Comparison of ENCODE assay signal across 24 mouse cellular contexts in genomic region chr14:35120905-35121304, GRCm38 (mm10).
DNase-seq lines count a peak whose midpoint lies in the region; ATAC-seq lines count a peak whose summit lies in the region.
"Had no signal": no experiment of that assay in that cellular context is flagged by ENCODE, and none has a peak within 500 bp of the region (broad histone marks: within the 10 kb centered on the region; RNA-seq: fewer than 3 reads in every experiment).

No protein-coding gene starts in this region.

- H3K4me1 ChIP-seq in heart, embryonic 12.5 days (replicated peaks) = no peaks in the 10 kb centered on the region
- no peaks in the 10 kb centered on the region for H3K4me1 ChIP-seq in kidney, embryonic 14.5 days (ENCODE audit: control insufficient read depth, insufficient read depth, low read length)
- H3K4me1 ChIP-seq: embryonic facial prominence, embryonic 10.5 days; forebrain, embryonic 12.5 days; forebrain, embryonic 15.5 days; heart, embryonic 10.5 days; hindbrain, embryonic 12.5 days had no signal

- H3K27ac ChIP-seq in heart, embryonic 12.5 days (ENCODE audit: poor library complexity, severe bottlenecking) = no peak overlapping the region
- H3K27ac ChIP-seq in kidney, embryonic 14.5 days (ENCODE audit: low read depth, low read length) = no peak overlapping the region
- H3K27ac ChIP-seq: embryonic facial prominence, embryonic 10.5 days; embryonic facial prominence, embryonic 13.5 days; forebrain, embryonic 12.5 days; forebrain, embryonic 15.5 days; heart, adult 2 months; heart, embryonic 10.5 days; hindbrain, embryonic 12.5 days; hindbrain, embryonic 15.5 days had no signal

- no peak overlapping the region for H3K4me2 ChIP-seq in heart, embryonic 12.5 days
- no peak overlapping the region for H3K4me2 ChIP-seq in kidney, embryonic 14.5 days (replicated peaks; ENCODE audit: low read depth, low read length)
- H3K4me2 ChIP-seq: embryonic facial prominence, embryonic 13.5 days; forebrain, embryonic 12.5 days; forebrain, embryonic 15.5 days; hindbrain, embryonic 12.5 days; hindbrain, embryonic 15.5 days had no signal

- H3K36me3 ChIP-seq in heart, embryonic 12.5 days = no peaks in the 10 kb centered on the region
- H3K36me3 ChIP-seq in kidney, embryonic 14.5 days (ENCODE audit: control insufficient read depth, insufficient read depth, low read length) = no peaks in the 10 kb centered on the region
- H3K36me3 ChIP-seq: embryonic facial prominence, embryonic 10.5 days; embryonic facial prominence, embryonic 13.5 days; forebrain, embryonic 12.5 days; forebrain, embryonic 15.5 days; heart, embryonic 10.5 days; hindbrain, embryonic 12.5 days; hindbrain, embryonic 15.5 days had no signal

- no peaks in the 10 kb centered on the region for H3K9me3 ChIP-seq in heart, embryonic 12.5 days (replicated peaks)
- no peaks in the 10 kb centered on the region for H3K9me3 ChIP-seq in kidney, embryonic 14.5 days (ENCODE audit: control insufficient read depth, low read length)
- H3K9me3 ChIP-seq: embryonic facial prominence, embryonic 10.5 days; embryonic facial prominence, embryonic 13.5 days; forebrain, embryonic 12.5 days; forebrain, embryonic 15.5 days; heart, embryonic 10.5 days; hindbrain, embryonic 12.5 days; hindbrain, embryonic 15.5 days had no signal

- H3K9ac ChIP-seq in heart, embryonic 12.5 days = no peak overlapping the region
- no peak overlapping the region for H3K9ac ChIP-seq in kidney, embryonic 14.5 days (ENCODE audit: low read depth, low read length)
- H3K9ac ChIP-seq: embryonic facial prominence, embryonic 13.5 days; forebrain, embryonic 12.5 days; forebrain, embryonic 15.5 days; hindbrain, embryonic 12.5 days; hindbrain, embryonic 15.5 days had no signal

- peak; percentile 41 for DNase-seq in heart, adult 11 months
- peak; percentile 20 to 22 for DNase-seq in kidney, adult 8-10 months
- no peak for DNase-seq in kidney, postnatal 4 days
- peak; percentile 8 to 56 for DNase-seq in kidney, postnatal 25 days
- DNase-seq: adrenal gland, adult 8-10 months; adrenal gland, postnatal 25 days; cerebellum, adult 11-12 months; cerebellum, adult 8-10 months; cerebellum, postnatal 10 days; cerebellum, postnatal 36 days; embryo, embryonic 11 days; gastrocnemius, postnatal 25 days; heart, adult 2 months had no signal

- no peak for ATAC-seq in heart, embryonic 12.5 days (ENCODE audit: insufficient number of reproducible peaks, low FRiP score)
- ATAC-seq in kidney, embryonic 14.5 days (ENCODE audit: low FRiP score, low TSS enrichment) = no peak
- ATAC-seq: activated CD4-positive, CD25-positive, alpha-beta regulatory T cell, adult 4 months; forebrain, embryonic 15.5 days had no signal

- H3K4me3 ChIP-seq in heart, embryonic 12.5 days = no peak overlapping the region
- H3K4me3 ChIP-seq in kidney, embryonic 14.5 days (ENCODE audit: low read length) = no peak overlapping the region
- H3K4me3 ChIP-seq: embryonic facial prominence, embryonic 10.5 days; embryonic facial prominence, embryonic 13.5 days; erythroblast, embryonic 14.5 days; forebrain, embryonic 12.5 days; forebrain, embryonic 15.5 days; heart, adult 2 months; heart, embryonic 10.5 days; hindbrain, embryonic 12.5 days; hindbrain, embryonic 15.5 days had no signal

- 82% methylated on average over 4 of the region's 4 CpGs for WGBS in heart, embryonic 12.5 days
- 64% methylated on average over 4 of the region's 4 CpGs for WGBS in kidney, embryonic 14.5 days

- H3K27me3 ChIP-seq in heart, embryonic 12.5 days (replicated peaks) = 0 out of 2 replicates have a peak, but pooled peaks cover 2% of the 10 kb centered on the region
- H3K27me3 ChIP-seq in kidney, embryonic 14.5 days (ENCODE audit: control insufficient read depth, insufficient read depth, low read length) = no peaks in the 10 kb centered on the region
- H3K27me3 ChIP-seq: hindbrain, embryonic 12.5 days; hindbrain, embryonic 15.5 days had no signal

Comparison
In these comparisons a context has a peak if more than half of its experiments do, and no peak if none do; other contexts are left out.
1. DNase-seq: peak in heart, adult 11 months (single experiment), kidney, adult 8-10 months (2 of 2) and kidney, postnatal 25 days (2 of 2); none in kidney, postnatal 4 days (0 of 2).